Mouse (Mus musculus): Measurements from ENCODE around the gene Wnt2.
A peak's percentile ranks its signal among the peaks of the same experiment; 100 is the strongest.

The Wnt2 gene

DNA sequence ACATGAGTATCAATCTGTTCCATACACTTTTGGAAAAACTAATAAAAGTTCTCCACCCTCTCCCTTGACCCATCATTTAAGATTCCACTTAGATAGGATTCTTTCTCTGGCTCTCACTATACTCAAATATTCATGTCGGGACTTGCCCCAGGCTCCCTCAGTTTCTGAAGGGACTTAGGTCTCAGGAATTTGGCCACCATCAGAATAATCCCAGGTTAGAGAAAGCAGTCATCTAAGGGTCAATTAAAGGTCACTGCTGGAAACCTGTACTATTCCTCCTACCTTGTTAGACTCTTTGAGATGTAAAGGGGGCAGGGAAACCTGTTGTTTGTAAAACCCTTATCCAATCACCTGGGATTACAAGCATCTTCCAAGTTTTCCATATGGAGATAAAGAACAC lies 53.2 kb downstream of the Wnt2 start:
- DNase-seq = no peak

DNA sequence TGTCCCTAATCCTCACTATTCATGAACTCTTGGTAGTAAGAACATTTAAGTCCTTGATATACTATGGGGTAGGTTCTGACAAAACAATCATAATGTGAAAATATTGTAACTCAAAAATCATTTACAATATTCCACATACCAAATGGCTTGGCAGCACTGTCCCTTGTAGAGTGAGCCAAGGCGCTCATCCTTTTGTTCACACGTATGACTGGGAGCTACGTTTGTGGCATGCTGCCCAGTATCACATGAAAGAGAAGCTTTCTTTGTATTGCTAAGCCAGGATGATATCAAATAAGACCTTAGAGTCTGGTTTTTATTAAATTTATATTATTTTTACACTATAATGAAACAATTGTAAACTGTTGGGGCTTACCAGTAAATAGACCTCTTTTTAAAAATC lies 56.0 kb downstream of the Wnt2 start:
- DNase-seq = no peak

DNA sequence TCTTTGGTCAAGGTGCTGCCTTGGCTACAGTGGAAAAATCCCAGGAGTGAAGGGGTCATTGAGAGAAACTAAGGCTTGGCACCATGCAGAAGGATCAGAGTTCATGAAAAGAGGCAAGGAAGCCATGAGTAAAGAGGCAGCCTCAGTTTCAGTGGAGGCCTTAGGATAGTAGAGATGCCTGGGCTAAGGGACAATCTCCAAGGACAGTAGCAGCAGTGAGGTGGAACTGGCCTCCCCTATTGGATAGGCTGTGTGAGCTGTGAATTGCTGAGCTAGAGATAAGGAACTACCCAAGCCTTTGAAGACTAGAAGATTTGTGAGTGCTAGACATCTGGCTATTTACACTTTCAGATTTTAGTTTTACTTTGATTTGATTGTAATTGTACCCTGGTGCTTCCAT lies 59.0 kb downstream of the Wnt2 start:
- DNase-seq = no peak

DNA sequence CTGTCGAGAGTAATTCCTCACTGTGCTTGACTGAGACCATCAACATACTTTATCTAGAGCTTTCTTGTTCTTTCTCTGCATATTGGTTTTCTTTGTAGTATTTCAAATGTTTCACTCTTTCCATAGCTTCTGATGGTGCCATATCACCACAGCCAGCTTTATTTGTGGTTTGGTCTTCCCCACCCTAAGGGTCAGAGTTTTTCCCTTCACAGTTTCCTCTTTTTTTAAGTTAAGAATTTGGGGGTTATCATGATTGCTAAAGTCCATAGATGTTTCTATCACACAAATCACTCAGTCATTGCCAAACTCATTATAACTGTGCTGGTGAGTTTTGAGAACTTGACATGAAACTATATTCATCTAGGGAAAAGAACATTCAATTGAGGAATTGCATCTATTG lies 60.6 kb downstream of the Wnt2 start:
- no peak for DNase-seq

DNA sequence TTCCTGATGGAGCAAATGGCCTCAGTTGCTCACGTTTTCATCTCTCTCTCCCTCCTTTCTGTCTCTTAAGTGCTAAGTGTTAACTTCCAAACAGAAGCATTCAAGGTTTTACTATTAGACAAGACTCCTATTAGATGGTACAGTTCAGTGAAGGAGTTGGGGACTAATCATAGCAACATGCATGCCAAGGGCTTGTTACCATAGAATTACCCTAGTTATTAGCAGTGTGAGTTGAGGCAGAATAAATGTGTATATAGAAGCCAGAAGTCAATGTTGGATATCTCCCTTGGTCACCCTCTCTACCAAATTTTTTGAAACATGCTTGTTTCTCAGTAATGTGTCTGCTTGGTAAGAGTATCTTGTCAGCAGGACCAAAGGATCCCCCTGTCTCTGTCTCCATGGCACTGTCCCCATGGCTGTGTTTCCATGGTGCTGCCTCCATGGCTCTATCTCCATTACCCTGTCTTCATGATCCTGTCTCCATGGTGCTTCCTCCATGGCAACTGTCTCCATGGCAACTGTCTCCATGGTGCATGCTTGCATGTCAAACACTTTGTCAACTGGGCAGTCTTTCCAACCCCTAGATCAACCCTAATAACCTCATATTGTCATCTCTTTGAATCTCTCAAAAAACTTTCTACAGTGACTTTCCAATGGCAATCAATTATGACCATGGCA lies 61.8 kb downstream of the Wnt2 start:
- DNase-seq = no peak

DNA sequence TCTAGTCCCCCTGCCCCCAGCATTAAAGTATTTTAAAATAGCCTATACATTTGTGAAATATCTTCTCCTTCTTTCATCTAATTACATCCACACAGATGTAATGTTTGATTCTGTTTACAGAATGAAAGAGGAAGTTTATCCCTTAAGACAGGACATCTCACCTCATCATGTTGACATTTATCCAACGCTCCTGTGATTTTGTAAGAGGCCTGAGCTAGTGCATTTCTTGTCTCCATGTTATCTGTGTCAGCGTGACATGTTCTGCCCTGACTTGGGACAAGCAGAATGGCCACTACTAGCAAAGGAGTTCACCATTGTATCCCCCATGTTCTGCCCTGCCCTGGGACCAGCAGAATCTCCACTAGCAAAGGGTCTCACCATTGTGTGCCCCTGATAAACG lies 66.9 kb downstream of the Wnt2 start:
- no peak for DNase-seq

DNA sequence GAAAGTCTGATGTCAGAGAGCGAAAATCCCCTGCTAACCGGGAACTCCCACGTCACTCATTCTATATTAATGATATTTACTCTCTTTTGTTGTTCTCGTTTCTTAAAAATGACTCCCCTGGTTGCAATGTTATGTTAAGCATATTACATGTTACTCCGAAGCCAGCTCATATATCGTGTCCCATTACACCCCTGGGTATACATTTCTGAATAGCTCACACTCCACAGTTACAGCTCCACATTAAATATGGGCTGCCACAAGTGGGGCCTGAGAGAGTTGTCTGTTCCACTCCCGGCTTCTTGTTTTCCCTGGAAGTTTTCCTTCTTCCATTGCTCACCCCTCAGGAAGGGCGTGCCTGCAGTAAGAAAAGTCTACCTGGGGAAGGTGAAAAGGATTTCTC lies 78.6 kb downstream of the Wnt2 start:
- no peak for DNase-seq

DNA sequence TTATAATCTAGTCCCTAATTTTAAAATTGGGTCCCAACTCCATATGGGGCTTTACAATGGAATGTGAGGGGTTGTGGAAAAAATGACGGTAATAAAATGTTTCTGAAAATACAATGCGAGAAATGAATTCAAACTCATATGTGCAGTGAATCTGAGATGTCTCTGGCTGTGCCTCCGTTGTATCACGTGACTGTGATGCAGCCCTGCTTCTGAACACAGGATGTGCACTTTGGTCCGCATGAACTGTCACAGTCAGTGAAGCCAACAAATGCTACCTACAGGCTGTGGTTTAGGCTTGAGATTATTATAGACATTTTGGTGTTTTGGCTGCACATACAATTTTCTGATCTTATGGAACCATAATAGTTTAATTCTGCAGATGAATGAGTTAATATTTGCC lies 81.3 kb downstream of the Wnt2 start:
- DNase-seq = no peak

DNA sequence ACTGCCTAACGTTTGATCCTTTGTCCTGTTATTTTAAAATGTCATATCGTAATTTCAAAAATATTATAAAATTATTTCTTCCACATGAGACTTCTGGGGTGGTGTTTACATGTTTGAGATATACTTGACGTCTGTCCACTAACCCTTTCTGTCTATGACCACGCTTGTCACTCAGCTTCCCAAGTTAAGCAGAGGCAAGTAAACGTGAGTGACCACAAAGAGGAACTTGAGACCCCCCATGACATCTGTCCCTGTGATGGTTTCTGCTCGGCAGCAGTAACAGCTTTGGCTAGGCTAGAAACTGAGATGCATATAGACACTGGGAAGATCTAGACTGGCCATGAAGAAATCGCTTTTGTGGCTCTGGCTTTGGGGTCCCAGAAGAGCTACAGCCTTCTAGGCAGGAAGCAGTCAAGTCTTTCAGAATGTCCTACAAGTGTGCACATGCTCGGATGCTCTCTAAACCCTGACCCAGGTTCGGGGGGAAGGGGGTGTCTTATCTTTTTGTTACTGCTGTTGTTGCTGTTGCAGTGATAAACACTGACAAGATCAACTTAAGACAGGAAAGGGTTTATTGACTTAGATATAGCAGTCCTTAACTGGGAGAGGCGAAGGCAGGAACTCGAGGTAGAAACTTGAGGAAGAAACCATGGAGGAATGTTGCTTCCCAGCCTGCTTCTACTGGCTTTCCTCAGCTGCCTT lies 83.1 kb downstream of the Wnt2 start:
- no peak for DNase-seq

DNA sequence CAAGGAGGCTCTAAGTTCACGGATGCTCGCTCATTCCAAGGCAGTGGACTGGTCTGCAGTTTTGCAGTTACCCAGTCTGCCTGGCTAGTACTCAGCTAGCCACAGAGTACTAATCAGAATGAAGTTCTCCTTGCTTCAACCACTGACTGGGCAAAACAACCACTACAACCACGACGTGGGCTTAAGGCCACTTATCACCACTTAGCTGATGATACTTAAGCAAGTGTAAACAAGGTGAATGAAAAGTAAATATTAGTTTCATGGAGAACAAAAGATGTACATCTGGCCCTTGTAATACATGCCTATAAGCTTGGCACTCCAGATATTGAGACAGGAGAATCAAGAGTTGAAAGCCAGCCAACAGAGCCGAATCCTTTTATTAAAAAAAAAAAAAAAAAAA lies 83.9 kb downstream of the Wnt2 start:
- DNase-seq = no peak

DNA sequence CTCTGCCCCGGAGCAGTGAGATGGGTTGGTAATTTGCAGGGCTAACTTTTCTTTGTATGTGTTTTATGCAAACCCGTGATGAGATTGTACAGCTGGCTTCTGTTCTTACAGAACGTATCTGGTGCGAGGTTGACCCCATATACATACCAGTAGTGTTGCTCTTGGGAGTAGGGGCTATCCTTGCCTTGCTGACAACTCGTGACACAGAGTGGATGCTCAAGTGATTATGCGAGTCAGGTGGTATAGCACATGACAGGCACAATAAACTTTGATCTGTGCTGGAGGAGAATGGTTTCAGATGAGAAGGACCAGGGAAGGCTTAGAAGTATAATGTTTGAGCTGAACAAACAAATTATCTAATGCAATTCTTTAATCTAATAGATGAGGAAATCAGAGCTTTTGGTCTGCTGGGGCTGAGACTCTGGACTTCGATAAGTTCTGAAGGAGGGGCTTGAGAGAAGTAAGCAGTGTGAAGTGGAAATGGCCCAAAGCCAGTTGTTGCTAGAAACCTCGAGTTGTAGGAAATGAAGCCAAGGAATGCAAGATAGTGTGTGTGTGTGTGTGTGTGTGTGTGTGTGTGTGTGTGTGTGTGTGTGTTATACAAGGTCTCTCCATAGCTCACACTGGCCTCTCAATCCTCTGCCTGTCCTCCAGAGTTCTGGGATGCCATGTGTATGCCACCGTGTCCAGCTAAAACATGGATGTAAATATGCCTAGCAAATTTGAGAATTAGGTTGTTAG lies 86.3 kb downstream of the Wnt2 start:
- DNase-seq = no peak

DNA sequence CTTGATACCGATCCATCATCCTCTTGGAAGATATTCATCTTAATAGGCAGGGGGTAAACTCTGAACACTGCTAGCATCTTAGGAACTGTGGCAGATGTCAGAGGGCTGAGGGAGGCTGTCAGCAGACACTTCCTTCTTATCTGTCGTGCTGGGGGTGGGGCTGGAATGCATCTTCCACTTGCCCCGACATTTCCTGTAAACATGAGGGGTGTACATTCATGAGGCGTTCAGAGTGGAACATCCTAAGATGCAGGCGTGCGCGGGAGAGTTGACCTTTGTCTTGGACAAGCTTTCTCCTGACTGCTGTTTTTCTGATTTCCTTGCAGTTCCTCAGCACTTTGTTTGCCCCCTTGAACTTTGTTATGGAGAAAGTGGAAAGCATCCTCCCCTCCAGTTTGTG lies 88.0 kb downstream of the Wnt2 start:
- DNase-seq = peak; percentile 11

DNA sequence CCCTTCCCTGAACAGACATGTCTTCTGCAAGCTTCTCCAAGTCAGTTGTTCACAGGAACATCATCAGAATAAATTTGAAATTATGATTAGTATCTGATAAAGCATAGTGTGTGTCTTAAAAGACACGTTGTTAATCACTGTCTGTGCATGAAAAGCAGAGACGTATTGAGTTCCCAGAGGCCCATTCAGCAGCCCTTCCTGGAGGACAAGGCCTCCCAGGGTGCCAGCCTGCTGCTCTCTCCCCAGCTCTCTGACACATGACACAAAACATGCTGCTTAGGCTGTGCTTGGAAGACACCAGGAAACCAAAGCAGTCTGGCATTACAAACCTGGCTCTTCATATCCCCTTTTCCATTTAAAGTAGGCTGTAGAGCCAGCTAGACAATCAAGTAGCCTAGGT lies 88.5 kb downstream of the Wnt2 start:
- DNase-seq = no peak
